Mouse (Mus musculus) common myeloid progenitor, adult 5-6 weeks (primary cell): ENCODE results near the gene Nipsnap2. TPM values are rescaled to one million over a fixed set of nuclear protein-coding genes. Genes with fewer than 3 reads are reported as not detected.
"Not testable (repeated sequence)": the region's sequence is repeated elsewhere in the genome, so short reads cannot be mapped to it uniquely, and the experiment has no call there.

ENCODE experiments used
- ATAC-seq: replicated peaks from 2 replicates; pipeline ENCODE4 v1.8.0; 2016; ENCODE audit warnings: low read depth, mild to moderate bottlenecking, moderate TSS enrichment, inconsistent platforms; ENCODE audit not compliant: poor library complexity, severe bottlenecking
- total RNA-seq: library from RNA; stranded (forward); fragments of 200-1000, 187-1606 nt; gene quantifications from 2 replicates; pipeline ENCODE4 v1.2.3, GENCODE M21; 2017

Gene Nipsnap2
- total RNA-seq, 1 experiment from 2014 or later = 31.8 TPM

DNA sequence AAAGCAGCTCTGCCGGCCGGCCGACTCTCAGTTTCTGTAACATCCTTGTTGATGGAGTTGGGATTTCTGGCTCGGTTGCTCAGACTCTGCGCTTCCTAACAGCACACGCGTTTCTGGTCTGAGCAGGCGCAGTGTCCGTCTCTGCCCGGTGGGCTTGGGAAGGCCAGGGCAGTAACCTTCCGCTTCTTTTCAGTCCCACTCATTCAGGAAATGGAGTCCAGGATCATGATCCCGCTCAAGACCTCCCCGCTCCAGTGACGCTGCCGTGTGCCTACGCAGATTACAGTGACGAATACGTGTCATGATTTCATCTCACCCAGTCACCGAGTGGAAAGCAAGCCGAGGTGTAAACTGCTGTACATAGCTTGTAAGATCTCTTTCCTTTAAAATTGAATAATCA lies 32.0 kb downstream of the Nipsnap2 start:
- ATAC-seq = no peak

GRCm38 (mm10) chr5:129759929-129760480 lies 35.1 kb downstream of the Nipsnap2 start:
- no peak for ATAC-seq

DNA sequence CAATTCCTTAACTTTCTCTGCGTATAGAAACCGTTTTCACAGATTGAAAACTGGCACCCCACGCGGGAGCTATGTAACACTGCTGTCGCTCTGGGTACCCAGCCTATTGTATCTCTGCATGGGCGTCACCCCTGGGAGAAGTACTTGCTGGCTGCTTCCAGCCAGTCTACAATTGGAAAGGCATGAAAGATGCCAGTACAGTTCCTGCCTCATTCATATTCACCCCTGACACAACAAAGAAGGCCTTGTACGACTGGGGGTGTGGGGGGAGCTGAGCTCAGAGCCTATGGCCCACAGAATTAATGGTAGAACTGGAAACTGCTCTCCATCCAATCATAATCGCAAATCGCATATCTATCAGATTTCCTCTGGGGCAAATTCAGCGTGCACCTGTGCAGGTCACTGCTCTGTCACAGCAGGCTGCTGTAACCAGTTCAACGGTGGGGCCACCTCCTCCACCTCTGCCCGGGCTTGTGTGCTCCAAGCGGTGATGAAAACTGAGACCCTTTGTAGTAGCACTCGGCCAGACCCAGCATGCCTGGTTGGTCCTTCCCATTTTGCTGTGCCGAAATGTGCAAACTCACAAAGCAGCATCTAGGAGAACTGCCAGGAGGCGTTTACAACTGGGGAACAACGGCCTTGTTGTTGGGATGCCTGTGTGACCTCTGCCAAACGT lies 37.1 kb downstream of the Nipsnap2 start:
- no peak for ATAC-seq

DNA sequence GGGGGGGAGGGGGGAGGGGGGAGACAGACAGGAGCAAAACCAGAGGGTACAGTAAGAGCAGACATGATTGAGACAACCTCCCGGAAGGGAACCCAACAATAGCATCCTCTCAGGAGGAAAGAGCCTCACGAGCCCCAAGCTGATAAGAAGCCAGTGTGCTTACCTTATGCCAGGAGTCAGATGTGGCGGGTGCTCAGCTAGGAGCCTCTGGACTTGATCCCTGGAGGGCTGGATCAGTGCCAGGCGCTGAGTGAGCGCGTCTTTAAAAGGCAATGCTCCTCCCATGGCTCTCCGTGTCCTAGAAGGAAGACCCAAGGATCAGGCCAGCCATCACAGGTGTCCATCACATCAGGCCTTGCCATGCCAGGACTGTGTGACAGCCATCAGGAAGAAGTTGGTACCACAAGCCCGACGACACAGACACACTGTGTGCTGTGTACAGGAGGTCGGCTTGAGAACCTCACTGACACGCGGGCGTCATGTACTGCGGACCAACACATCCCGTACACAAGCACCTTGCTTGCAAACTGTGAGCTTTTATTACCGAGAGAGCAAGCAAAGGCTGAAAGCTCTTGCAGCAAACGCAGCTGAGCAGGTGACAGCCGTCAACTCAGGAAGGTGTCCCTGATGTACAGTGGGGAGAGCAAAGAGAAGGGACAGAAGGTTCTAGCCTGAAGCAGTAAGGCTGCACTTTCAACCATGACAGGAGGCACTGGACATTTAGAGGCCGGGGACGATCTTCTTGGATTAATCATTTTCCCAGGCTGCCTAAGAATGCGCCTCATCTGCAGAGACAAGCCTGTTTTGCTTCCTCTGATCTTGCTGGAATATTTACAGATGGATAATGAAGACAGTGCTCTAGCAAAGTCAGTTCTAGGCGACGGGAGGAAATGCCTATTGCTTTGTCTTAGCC lies 45.8 kb downstream of the Nipsnap2 start:
- no peak for ATAC-seq

- no peak for ATAC-seq
These were observed 47.6 kb downstream of the Nipsnap2 start for GRCm38 (mm10) chr5:129772433-129772832.

GRCm38 (mm10) chr5:129773330-129773729 lies 48.5 kb downstream of the Nipsnap2 start:
- ATAC-seq = not testable (repeated sequence)

GRCm38 (mm10) chr5:129774661-129775060 lies 49.8 kb downstream of the Nipsnap2 start:
- ATAC-seq = no peak

- no peak for ATAC-seq
These were observed 53.6 kb downstream of the Nipsnap2 start for GRCm38 (mm10) chr5:129778348-129778995.

DNA sequence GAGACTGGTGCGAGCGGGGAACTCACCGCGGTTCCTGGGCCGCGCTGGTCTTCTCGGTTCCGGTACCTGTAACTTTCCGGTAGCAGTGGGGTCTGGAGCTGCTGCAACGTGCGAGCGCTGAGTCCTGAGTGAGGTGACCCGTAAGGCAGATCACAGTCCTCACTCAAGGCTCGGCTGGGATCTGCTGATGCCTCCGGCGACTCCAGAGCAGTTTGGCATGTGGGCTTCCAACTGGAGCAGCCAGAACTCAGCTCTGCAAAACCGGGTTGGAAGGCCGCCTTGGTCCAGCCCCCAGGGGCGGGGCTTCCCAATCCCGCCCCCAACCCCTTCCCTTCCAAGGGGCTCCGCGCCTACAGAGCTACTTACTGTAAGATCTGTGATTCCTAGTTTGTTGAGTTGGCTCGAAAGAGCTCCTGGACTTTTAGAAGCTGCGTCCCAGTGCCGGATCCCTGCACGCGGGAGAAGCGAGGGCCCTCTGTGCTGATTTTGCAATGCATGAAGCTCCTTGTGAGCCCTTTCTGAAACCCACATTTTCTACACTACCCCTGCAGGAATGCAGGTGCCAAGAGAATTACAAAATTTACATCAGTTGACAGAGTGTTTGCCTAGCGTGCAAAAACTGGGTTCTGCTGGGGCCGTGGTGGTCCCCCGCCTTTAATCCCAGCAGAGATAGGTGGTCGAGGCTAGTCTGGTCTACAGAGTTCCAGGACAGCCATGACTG lies 54.3 kb downstream of the Nipsnap2 start:
- ATAC-seq = peak; percentile 86

- no peak for ATAC-seq
These were observed 55.3 kb downstream of the Nipsnap2 start for GRCm38 (mm10) chr5:129780131-129780530.

DNA sequence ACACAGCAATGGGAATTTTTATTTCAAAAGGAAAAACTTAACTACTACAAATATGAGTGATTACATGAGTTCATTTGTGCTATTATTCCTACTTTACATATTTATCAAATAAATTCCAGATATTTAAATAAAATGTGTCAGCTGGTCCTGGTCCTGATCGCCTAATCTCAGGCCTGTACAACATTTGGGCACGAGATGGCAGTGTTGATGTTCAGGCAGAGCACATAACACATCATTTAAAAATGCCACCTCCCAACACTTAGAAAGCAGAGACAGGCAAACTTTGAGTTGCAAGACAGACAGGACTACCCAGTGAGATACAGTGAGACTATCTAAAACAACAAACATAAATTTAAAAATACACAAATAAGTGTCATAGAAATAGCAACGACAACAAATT lies 57.3 kb downstream of the Nipsnap2 start:
- no peak for ATAC-seq

GRCm38 (mm10) chr5:129785235-129785870 lies 60.5 kb downstream of the Nipsnap2 start:
- ATAC-seq = no peak

DNA sequence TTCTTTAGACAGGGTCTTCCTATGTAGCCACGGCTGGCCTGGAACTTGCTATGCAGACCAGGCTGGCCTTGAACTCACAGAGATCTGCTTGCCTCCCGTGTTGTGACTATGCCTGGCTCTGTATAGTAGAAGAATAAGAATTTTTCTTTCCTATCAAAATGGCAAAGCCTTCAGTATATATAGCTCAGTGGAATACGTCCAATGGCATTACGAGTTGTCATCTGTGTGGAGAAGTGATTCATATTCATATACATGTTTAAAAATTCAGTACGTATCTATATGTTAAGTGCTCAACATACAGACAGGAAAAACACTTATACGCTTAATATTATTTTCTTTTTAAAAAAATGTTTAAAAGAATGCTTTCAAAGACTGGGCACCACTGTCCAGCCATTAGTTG lies 61.3 kb downstream of the Nipsnap2 start:
- ATAC-seq = no peak

- ATAC-seq = peak; percentile 94
These were observed 62.2 kb downstream of the Nipsnap2 start, which contains the start of gene Psph for GRCm38 (mm10) chr5:129786818-129787790. TSS of gene Psph (minus strand) at chr5:129787449.

DNA sequence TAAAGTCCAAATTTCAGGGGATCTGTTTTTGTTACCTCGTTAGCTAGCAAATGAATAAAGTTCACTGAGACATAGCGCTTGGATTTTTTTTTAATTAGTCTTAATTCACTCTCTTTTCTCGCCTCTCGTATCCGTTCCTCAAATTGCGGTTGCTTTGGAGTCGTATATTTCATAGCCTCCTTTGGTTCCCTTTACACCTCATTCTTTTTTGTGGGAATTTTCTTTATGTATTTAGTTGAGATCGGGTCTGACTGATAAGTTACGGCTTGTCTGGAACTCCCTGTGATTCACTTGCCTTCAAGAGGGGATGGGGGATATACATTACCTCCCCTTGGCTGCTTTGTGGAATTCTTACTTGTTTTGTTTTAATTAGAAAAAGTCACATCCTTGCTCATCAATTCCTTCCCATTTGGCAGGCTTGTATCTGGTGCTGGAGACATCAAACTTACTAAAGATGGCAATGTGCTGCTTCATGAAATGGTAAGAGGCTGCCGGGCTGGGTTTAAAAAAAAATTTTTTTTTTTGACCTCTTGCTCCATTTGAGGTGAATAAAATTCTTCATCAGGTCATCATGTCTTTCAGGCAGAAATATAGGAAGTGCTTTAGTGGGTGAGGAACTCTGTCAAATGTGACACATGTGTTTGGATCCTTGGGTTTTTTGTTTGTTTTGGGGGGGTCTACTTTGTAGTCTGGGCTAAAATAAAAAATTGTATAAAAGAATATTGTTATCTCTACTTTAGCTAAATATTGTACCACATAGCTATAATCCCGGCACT lies 63.1 kb downstream of the Nipsnap2 start:
- ATAC-seq = no peak

- ATAC-seq = not testable (repeated sequence)
These were observed 65.7 kb downstream of the Nipsnap2 start for GRCm38 (mm10) chr5:129790591-129790990.
